Mouse (Mus musculus) spleen, adult 2 months (tissue): ENCODE measurements around the gene Gm17555. TPM values are rescaled to one million over a fixed set of nuclear protein-coding genes. Genes with fewer than 3 reads are reported as not detected.

Experiments
- DNase-seq, 2 experiments: peaks; one replicate each; pipeline versions ENCODE4 v3.0.0 to v3.0.0-alpha.2; 2012 to 2021; ENCODE audit warnings: low spot score in 2 of 2, low read depth in 1 of 2
- H3K27ac ChIP-seq: fragments of 200-500 bp; 2 replicates; pipeline ENCODE4 v1.5.1; 2012; ENCODE audit warnings: low read length, inconsistent platforms; ENCODE audit not compliant: insufficient read depth
- H3K27me3 ChIP-seq: fragments of 200-500 bp; 2 replicates; pipeline ENCODE4 v1.6.1; 2012; ENCODE audit warnings: mild to moderate bottlenecking, moderate library complexity, low read length, inconsistent platforms; ENCODE audit not compliant: control insufficient read depth, insufficient read depth
- H3K36me3 ChIP-seq: fragments of 200-500 bp; 2 replicates; pipeline ENCODE4 v1.6.1; 2012; ENCODE audit warnings: mild to moderate bottlenecking, low read length, inconsistent platforms; ENCODE audit not compliant: control insufficient read depth, insufficient read depth
- H3K4me1 ChIP-seq: fragments of 200-500 bp; 2 replicates; pipeline ENCODE4 v1.6.1; 2011; ENCODE audit warnings: inconsistent platforms; ENCODE audit not compliant: control insufficient read depth, insufficient read depth, insufficient read length
- H3K4me3 ChIP-seq: fragments of 200-500 bp; 2 replicates; pipeline ENCODE4 v1.5.1; 2011; ENCODE audit warnings: mild to moderate bottlenecking, inconsistent platforms; ENCODE audit not compliant: insufficient read depth, insufficient read length; ENCODE audit errors: extremely low read depth
- CTCF ChIP-seq: fragments of 200-500 bp; IDR thresholded peaks from 2 replicates; pipeline ENCODE4 v1.5.1; 2011; ENCODE audit warnings: mild to moderate bottlenecking, inconsistent platforms; ENCODE audit not compliant: insufficient read depth, insufficient read length, insufficient replicate concordance; ENCODE audit errors: extremely low read depth
- POLR2A ChIP-seq: fragments of 200-500 bp; IDR thresholded peaks from 2 replicates; pipeline ENCODE4 v1.6.1; 2011; ENCODE audit warnings: low read depth, low read length, inconsistent platforms
- WGBS: fragments of 180-500 bp; shearing (Covaris S2); methylation state at CpG from one replicate; pipeline ENCODE4 v1.1.7; 2018; 5-methylcytosine and 5-hydroxymethylcytosine counted together
- polyA plus RNA-seq: library from polyadenylated mRNA; depleted of rRNA; stranded (reverse); fragments of >200 nt; gene quantifications from 2 replicates; pipeline ENCODE4 v1.2.3, GENCODE M21; 2012; rRNA removed

Gene Gm17555
- polyA plus RNA-seq, 1 experiment, result not detected

DNA sequence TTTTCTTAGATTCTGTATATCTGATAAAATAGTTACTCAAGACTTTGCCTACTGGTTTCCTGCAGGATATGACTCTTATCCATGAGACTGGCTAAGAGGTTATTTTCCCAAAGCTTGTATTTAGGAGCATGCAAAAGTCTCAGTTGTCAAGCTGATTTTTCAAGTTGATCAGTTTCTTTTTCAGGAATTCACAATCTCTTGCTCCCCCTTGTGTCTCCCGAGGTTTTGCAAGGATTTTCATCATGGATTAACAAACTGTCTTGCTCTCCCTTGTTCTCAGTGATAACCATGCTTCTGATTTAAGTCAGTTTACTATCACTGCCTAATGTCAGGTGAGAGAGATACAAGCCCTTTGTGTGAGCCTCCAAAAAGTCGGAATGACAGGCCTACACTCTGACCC is 30.5 kb downstream of the Gm17555 start:
- TF ChIP-seq CTCF, result no peak
- no peak for TF ChIP-seq POLR2A
- no peak for DNase-seq
- Histone ChIP-seq H3K36me3 (no peaks in the 10 kb centered on the region), H3K4me3 (no peak overlapping the region), H3K4me1 (no peaks in the 10 kb centered on the region), H3K27ac (no peak overlapping the region), H3K27me3 (no peaks in the 10 kb centered on the region)
- 54% methylated on average over 2 of the region's 2 CpGs for WGBS

DNA sequence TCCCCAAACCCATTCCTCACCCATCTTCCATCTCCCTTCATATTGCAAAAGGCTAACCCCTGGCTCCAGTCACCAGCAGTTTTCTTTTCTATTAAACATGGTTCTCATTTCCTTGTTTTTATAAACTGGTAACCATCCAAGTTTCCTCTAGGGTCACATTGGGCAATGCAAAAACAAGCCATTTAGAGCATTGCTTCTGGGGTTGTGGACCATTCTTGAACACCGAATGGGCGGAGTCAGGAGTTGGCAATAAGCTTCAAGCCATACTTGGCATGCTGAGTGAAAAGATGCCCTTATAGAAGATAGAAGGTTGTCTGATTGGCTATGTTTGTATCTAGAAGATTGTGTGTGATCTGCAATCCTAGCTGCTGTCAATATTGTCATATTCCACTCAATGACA is 33.6 kb downstream of the Gm17555 start:
- H3K27me3 ChIP-seq, result no peaks in the 10 kb centered on the region
- no peak for TF ChIP-seq POLR2A
- no peak for TF ChIP-seq CTCF
- no peak overlapping the region for H3K4me3 ChIP-seq
- no peaks in the 10 kb centered on the region for H3K4me1 ChIP-seq
- H3K36me3 ChIP-seq, result no peaks in the 10 kb centered on the region
- H3K27ac ChIP-seq, result no peak overlapping the region
- DNase-seq, result no peak
- WGBS, result 89% methylated on average over 2 of the region's 2 CpGs

DNA sequence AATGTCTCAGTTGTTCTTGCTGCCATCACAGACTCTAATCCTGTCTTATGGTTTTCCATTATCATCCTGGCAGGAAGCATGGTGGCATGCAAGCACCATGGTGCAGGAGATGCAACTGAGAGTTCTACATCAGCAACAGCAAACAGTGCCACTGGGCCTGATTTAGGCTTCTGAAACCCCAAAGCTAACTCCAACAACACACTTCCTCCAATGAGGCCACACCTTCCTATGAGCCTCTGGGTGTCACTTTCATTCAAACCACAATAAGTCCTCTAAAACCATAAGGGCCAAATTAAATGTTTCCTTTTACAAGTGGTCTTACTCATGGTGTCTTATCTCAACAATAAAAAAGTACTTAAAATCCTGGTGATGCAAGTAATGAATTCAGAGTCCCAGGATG is 37.3 kb downstream of the Gm17555 start:
- no peak overlapping the region for H3K27ac ChIP-seq
- H3K36me3 ChIP-seq, result no peaks in the 10 kb centered on the region
- no peaks in the 10 kb centered on the region for H3K4me1 ChIP-seq
- DNase-seq, result no peak
- TF ChIP-seq POLR2A (no peak), CTCF (no peak)
- H3K27me3 ChIP-seq, result no peaks in the 10 kb centered on the region
- H3K4me3 ChIP-seq, result no peak overlapping the region

Other genes starting within 250 kb of the Gm17555 start
- gene Fgf7, start 180.4 kb upstream of the Gm17555 start, polyA plus RNA-seq, result 0.47 and 0.55 TPM in 2 replicates
- not detected in 2 replicates for gene Fam227b, start 63.1 kb upstream of the Gm17555 start, polyA plus RNA-seq
- 1.2 and 1.5 TPM in 2 replicates for gene Dtwd1, start 63.0 kb upstream of the Gm17555 start, polyA plus RNA-seq